Mouse (Mus musculus) layer of hippocampus, postnatal 25 days (tissue): ENCODE results near the gene Xrcc3. TPM values are rescaled to one million over a fixed set of nuclear protein-coding genes. Genes with fewer than 3 reads are reported as not detected.

ENCODE experiments used
- DNase-seq, 2 experiments: peaks; one replicate each; pipeline ENCODE4 v3.0.0; 2022; ENCODE audit warnings: mixed read lengths in 2 of 2, low spot score in 1 of 2; ENCODE audit errors: extremely low spot score in 1 of 2
- total RNA-seq, 2 experiments: library from RNA; stranded (reverse); gene quantifications; 2 replicates each; pipeline ENCODE4 v1.2.3; 2021

The Xrcc3 gene
- 1 to 10 TPM; 4.2 to 4.6 TPM for total RNA-seq

DNA sequence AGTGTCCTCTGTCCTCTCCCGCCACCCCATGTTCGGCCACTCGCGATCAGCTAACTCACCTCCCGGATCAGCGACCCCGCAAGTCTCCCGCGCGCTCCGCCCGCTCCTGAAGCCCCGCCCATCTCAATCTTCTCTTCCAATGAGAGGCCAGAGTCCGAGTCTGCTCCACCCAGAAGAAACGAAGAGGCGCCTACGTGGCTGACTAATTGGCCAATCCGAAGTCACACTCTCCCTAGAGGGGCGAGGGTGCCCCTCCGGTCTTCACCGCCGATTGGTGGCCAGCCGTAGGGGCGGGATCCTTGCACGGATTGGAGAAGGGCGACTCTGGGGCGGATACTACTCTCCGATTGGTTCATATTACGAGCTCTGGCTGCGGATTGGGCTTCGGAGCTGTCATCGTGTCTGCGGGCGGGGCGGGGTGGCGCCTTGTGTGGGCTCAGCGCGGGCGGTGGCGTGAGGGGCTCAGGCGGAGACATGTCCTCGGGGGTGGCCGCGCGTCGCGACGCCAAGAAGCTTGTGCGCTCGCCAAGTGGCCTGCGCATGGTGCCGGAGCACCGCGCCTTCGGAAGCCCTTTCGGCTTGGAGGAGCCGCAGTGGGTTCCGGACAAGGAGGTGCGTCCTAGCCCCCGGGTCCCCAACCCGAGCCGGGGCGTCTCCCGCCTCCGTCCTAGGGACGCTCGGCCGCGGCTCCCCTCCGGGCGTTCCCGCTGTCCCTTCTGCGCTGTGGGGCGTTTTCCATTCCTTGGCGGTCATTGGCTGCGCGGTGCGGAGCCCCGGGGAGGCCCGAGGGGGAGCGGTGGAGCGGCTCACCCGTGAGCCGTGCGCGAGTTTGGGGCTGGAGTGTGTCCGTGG lies at the start of gene Xrcc3, which contains the start of gene Zfyve21:
Gene Xrcc3, minus strand, starts transcription at position 108 of the 852 bp plus-strand sequence.
Gene Zfyve21, plus strand, starts transcription at position 405 of the 852 bp plus-strand sequence.
- DNase-seq = peak; percentile 79 to 87

DNA sequence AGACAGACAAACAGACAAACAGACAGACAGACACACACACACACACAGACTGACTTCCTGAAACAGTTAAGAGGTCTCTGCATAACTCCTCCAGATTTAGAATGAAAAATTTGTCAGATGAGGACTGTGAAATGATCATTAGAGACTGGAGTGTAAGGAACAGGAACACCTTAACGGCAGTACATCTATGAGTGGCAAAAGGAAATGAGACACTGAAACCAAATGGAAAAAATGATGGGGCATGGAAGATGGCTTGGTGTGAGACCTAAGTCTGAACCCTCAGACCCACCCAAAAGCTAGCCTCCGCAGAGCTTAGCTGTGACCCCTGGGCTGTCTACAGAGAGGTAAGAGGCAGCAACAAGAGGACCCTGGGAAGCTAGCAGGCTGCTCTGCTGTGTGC lies 41.8 kb upstream of the Xrcc3 start:
- no peak for DNase-seq

DNA sequence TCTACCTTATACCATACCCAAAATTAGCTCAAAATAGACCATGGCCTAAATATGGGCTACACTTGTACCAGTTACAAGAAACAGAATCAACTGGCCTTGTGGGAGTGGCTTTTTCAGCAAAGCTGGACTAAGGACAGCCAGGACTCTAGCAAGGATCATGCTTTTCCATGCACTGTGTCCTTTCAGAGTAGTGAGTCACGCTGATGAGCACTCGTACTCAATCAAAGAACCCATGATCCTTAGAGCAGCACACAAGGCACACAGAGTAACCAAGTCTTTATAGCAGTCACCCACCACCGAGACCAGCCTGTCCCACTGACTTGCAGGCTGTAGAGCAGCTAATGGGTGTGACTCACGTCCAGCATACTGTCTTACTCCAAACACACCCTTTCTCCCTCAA lies 39.9 kb upstream of the Xrcc3 start:
- DNase-seq = no peak

DNA sequence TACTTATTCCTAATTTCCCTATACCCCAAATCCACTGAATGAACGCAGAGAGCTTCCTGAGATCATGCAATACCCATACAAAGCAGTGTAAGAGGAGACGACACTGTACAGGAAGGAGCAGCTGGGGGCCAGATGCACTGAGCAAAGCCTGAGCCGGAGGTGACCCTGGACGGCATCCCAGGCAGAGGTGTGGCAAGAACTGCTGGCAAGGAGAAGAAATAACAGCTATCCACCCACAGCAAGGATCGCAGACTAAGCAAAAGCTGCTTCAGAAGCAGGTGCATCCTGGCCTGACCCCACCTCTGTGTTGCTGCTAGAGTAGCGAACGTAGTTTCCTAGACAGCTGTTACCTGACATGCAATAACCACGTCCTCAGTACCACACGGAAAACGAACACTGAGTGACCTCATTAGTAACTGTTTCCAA lies 39.4 kb upstream of the Xrcc3 start:
- no peak for DNase-seq

DNA sequence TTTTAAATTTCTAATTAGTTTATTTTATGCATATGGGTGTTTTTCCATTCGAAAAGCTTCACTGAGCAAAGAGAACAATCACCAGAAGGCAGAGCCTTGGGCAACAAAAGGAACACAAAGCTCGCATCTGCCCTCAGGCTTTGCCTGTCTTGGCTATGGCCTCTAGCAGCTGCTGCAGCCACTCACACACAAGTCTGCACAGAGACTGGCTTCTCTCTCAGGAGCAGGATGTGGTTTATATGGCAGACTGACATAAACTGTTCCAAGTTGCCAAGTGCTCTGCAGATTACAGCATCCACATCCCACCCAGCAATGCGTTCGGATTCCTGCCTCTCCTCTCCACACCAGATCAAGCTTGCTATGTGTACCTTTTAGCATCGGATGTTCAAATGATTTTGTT lies 38.1 kb upstream of the Xrcc3 start:
- no peak for DNase-seq

DNA sequence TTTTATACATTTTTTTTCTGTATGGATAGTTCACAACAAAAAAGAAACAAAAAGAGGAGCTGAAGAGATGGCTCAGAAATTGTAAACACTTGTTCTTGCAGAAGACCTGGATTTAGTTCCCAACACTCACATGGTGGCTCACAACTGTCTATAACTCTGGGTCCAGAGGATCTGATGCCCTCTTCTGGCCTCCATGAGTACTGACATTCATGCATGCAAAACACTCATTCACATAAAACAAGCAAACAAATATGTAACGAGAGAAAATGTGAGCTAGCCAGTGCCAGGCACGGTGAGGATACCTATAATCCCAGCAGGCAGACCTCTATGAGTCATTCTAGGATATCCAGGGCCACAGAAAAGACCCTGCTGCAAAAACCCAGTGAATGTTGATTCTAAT lies 37.6 kb upstream of the Xrcc3 start:
- DNase-seq = no peak

DNA sequence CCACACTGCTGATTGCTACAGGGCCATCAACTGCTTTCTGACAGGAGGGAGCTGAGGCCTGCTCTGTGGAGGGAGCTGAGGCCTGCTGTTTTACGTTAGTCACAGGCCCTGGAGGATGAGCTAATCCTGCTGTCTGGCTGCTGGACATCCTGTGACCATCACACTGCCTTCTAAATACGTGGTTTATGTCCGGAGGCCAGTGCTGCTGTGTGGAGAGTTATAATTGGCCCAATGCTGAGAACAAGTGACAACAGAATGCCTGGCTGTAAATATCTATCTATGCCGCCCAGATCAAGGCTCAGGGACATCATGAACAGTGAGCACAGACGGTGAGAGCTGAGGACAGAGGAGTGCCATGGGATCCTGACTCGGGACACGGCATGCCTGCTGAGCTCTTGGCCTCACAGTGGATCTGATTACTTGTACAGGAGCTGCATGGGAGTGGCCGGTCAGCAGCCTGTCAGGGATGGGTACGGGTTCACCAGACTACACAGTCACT lies 34.7 kb upstream of the Xrcc3 start:
- DNase-seq = no peak

DNA sequence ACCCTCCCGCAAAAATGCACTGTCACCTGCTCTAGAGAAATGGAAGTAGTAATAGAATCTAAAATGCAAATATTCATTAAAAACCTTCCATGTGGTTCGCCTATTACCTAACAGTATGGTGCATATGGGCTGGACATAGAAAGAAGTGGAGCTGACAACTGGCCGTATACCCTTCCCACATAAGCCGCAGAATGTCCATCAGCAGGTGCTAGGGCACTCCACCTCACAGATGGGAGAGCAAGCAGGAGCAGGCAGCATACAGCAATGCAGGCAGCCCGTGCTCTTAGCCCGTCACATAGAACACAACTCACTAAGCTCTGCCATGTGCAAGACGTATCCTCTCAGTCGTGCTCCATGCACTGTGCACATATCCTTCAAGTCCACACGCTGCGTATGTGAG lies 33.1 kb upstream of the Xrcc3 start:
- no peak for DNase-seq

DNA sequence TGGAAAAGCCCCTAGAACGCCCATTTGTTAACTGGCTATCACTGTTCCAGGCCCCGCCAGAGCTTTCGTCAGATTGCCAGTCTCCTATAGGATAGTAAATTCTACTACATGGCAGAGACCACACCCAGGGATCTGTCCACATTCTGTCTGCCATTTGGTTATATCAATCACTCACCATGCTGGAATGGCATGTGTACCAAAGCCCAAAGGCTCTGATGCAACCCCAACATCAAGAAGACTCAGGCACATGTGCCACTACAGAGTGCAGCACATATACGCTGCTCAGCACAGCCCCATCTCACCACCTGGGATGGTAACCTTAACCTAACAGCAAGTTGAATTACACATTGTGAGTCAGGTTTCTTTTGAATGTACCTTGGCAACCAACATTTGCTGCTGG lies 32.3 kb upstream of the Xrcc3 start:
- DNase-seq = no peak

DNA sequence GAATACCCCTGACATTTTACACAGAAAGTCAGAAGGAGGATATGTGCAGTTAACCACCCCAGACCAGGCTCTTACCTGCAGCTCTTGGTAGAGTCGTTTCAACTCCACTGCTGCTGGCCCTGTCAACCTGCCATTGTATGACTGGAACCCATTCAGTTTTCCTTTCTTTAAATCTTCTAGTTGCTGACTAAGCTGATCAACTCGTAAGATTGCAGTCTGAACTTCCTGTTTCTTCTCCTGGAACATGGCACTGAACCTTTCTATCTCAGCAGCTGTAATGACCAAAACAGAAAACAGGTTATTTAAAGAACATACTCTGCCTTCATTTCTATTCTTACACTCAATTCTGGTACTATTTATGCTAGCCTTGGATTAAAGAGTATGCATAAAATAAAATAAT lies 29.8 kb upstream of the Xrcc3 start:
- no peak for DNase-seq

DNA sequence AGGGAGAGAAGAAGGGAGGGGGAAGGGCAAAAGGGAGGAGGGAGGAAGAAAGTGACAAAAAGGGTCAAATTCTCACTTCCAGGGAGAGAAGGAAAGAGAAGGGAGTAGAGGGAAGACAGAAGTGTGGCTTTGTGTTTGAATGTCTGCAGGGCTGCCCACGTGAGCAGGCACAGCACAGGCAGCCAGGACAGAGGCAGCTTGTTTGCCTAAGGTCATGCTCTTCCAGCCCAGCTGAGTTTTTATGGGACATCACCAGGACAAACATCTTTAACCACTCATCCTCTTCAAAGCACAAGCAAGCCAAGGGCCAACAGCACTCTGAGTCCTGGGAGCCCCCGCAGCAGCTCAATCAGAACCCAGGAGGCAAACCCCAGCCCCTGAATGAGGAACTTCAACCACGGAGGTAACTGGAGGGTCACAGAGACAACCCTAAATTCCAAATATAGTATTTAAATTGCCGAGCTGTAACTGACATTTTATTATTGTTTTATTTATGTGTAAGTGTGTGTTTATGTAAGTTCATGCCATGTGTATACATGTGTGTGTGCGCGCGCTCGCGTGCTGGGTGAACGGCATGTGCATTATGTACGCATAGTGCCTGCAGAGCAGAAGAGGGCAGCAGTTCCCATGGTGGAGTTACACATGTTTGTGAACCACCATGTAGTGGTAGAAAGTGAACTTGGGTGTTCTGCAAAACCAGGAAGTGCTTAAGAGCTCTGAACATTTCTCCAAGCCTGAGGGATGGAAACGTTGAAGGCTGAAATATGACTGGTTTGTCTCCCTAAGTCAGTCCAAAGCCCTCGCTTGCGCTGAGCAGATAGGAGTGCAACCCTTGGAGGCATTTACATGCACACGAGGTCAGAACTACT lies 29.1 kb upstream of the Xrcc3 start:
- DNase-seq = no peak

DNA sequence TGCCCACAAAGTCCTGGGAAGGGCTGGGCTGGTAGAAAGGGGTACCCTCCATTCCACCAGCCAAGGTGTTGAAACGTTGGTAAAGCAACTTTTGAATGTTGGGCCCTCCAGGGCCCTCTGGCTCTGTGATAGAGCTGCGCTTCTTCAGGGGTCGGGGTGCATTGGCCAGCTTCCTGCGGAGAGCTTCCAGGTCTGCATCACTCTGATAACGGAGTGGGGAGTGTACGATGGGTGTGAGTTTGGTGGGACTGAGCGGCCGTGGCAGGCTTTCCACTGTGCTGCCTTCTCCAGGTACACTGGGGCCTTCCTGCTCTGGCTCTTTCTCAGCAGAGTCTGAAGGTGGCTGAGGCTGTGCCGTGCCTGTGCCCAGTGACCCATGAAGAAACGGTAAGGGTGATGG lies 19.8 kb upstream of the Xrcc3 start:
- no peak for DNase-seq

DNA sequence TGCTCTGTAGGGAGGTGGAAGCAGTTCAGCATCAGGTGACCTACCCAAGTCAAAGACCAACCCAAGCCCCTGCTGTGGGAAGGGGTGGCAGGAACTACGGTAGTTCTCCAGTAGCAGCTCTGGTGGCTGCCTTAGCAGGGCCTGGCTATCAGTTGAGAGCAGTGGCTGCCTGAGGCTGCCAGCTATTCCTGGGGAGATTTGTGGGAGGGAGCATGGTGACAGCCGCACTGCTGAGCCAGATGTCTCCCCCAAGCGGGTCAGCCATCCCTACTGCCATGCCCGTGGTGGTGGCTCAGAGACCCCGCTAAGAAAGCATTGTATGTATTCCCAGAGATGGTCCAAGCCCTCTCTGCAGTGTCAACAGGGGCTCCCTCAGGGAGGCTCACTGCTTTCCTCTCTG lies 19.0 kb upstream of the Xrcc3 start:
- no peak for DNase-seq

DNA sequence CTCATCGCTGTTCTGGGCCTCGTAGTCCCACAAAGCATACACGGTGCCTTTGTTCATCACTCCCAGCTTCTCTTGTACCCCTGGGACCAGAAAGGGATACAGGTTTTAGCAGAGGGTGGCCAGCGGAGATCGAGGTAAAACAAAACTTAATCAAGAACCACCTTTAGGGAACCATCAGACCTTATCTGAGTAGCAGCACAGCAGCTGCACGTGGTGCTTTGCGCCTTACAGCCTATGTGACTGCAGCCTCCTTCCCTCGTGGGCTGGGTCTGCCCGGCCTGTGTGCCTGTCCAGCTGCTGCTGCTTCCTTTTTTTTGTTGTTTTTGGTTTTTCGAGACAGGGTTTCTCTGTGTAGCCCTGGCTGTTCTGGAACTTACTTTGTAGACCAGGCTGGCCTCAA lies 16.7 kb upstream of the Xrcc3 start:
- DNase-seq = no peak

DNA sequence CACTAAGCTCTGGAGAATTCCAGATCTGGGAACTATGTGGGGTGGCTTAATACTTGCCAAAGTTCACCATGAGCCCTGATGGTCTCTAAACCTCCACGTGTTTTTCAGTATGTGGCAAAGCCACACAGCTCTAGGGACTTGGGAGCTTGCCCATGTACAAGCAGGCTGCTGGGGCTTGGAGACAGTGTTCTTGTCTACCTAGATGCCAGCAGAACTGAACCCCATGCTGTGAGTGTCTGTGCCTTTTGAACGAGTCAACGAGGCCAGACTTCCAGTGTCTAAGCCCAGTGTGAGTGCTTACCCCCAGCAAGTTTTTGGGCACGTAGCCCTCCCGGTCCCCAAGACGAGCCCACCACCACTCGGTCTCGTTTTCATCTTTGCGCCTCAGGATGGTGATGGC lies 16.3 kb upstream of the Xrcc3 start:
- no peak for DNase-seq

DNA sequence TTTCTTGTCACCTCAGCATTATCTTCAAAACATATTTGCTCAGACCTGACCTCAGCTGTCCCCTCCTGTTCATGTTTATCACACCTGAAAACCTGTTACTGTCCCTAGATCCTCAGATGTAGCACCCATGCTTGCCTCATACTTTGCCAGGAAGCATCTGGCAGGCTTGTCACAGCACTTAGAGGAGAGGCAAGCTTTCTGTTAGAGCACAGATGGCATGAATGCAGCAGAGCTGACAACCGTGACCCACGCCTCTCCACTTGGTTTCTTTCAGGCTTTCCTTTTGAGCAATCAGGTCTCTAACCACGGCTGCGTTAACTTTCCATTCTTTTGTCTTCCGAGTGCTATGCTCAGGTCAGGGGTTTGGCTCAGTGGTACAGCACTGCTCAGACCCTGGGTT lies 15.8 kb upstream of the Xrcc3 start:
- no peak for DNase-seq

DNA sequence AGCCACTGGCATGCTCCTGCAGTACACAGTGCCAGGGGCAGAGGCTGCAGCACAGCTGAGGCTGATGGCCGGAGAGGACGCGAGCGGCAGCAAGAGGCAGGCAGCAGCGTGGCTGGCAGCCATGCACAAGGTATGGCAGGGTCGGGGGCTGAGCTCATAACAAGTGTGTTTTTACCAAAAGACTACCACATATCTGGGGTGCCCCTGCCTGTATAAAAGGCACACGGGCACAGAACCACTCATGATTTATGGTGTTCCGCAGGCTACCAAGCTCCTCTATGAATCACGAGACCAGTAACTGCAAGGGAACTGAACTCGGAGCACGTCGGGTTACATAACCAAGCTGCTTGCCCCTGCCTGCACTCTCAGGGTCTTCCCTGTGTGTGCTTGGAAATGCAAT lies 13.9 kb upstream of the Xrcc3 start:
- no peak for DNase-seq

DNA sequence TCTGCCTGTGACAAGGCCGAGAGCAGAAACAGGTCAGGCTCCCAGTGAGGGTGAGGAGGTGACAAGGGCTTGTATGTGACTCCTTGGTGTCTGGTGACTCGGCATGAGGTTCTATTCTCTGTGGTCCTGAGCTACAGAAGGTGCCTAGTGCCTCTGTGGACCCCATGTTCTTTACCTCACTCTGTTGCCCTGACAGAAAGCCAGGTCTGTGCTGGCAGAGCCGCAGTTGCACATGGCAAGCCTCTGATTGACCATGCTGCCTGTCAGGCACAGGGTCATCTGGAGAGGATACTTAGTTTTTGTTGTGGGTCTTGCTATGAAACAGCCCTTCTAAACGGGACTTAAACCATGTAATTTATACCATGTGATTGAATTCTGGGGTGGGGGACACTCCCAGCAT lies 8.3 kb upstream of the Xrcc3 start:
- DNase-seq = no peak

DNA sequence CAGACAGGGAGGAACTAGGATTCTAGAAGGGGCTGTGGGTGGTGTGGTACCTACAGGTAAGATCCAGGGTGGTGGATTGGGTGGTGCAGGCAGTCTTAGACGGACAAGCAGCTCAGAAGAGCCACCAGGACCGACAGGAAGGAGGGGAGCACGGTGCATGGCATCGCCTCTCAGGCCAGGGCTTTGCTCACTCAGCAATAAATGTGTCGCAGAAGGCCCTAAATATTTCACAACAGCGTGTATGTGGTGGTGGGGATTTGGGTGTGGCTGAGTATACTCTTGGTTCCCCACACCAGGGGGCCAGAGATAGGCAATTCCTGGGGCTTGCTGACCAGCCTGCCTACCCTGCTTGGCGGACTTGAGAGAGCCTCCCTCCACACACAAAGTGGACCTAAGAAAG lies 7.0 kb upstream of the Xrcc3 start:
- DNase-seq = no peak

DNA sequence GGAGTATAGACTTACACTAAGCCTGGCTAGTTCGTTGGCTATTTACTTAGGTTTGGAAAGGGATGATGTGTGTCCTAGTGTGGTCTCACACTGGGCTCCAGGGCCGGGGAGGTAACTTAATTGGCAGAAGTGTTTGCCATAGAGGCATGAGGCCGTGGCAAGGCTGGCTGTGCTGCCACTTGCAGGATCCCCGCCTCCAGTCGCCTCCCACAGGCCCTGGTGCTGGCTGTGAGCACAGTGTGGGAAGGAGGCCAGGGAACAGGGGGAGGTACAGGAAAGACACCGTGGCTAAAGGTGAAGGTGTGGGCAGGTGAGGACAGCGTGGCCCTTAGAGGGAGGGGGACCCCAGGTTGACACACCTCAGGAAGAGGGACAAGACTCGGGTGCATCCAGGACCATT lies 6.3 kb upstream of the Xrcc3 start:
- no peak for DNase-seq

DNA sequence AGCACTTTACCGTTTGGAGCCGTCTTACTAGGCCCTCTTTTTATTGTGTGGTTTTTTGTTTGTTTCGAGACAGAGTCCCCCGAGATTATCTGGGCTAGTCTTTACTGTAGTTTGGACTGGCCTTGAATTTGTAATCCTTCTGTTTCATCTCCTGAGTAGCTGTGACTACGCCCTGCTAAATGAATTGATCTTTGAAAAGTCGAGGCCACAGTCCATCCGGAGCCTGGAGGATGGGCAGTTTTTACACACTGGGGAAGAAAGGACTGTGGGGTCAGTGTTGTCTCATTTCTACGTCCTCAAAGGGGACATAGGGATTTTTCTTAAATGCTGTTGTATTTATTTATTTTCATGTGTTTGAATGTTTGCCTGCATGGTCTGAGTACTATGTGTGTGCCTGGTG lies 4.3 kb upstream of the Xrcc3 start:
- no peak for DNase-seq
